ENCODE assay signal across 28 mouse cellular contexts in the genomic region with DNA sequence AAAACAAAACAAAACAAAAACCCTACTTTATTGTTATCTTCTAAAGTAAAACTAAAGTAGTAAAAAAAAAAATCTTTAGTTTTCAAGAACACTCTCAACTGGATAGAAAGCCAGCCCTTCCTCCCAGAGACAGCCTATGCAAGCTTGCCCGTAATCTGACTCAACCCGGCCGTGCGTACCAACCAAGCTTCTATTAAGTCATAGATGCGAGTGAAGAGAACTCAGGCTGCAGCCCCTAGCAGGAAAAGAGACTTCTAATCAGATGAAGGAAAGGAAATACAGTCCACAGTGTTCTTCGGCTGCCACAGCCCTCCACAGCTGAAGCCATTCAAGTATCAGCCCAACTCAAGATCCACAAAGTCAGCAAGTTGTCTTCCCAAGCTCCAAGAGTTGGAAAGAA. TPM values are rescaled to one million over a fixed set of nuclear protein-coding genes. Genes with fewer than 3 reads are reported as not detected.
DNase-seq lines count a peak whose midpoint lies in the region; ATAC-seq and TF ChIP-seq lines count a peak whose summit lies in the region.
"Had no signal": no experiment of that assay in that cellular context is flagged by ENCODE, and none has a peak within 500 bp of the region (broad histone marks: within the 10 kb centered on the region; RNA-seq: fewer than 3 reads in every experiment).

No protein-coding gene starts in this region.

- WGBS in thymus, adult 2 months = 25% methylated on average over 6 of the region's 6 CpGs
- 90% methylated on average over 6 of the region's 6 CpGs for WGBS in hindbrain, embryonic 12.5 days

- H3K36me3 ChIP-seq in thymus, adult 2 months (ENCODE audit: control insufficient read depth, insufficient read depth, low read length) = no peaks in the 10 kb centered on the region
- H3K36me3 ChIP-seq in hindbrain, embryonic 12.5 days = no peaks in the 10 kb centered on the region
- H3K36me3 ChIP-seq: heart, embryonic 15.5 days; hindbrain, embryonic 15.5 days; limb, embryonic 15.5 days; lung, embryonic 15.5 days; midbrain, embryonic 15.5 days had no signal

- H3K4me3 ChIP-seq in thymus, adult 2 months (ENCODE audit: control insufficient read depth, insufficient read depth, low read length) = no peak overlapping the region
- no peak overlapping the region for H3K4me3 ChIP-seq in hindbrain, embryonic 12.5 days
- H3K4me3 ChIP-seq: gastrocnemius, adult 2 months; heart, embryonic 15.5 days; hindbrain, embryonic 15.5 days; limb, embryonic 15.5 days; lung, embryonic 15.5 days; midbrain, embryonic 15.5 days; myocyte had no signal

- TF ChIP-seq CTCF in thymus, adult 2 months (IDR thresholded peaks at IDR 0.05; ENCODE audit: borderline replicate concordance, control insufficient read depth, extremely low read depth, insufficient read depth, low read length, poor library complexity) = no peak

- no peaks in the 10 kb centered on the region for H3K27me3 ChIP-seq in thymus, adult 2 months (ENCODE audit: control insufficient read depth, insufficient read depth, low read length)
- no peaks in the 10 kb centered on the region for H3K27me3 ChIP-seq in hindbrain, embryonic 12.5 days
- H3K27me3 ChIP-seq: heart, embryonic 15.5 days; hindbrain, embryonic 15.5 days; limb, embryonic 15.5 days; lung, embryonic 15.5 days; midbrain, embryonic 15.5 days had no signal

- no peak overlapping the region for H3K4me2 ChIP-seq in hindbrain, embryonic 12.5 days (replicated peaks)
- H3K4me2 ChIP-seq: heart, embryonic 15.5 days; hindbrain, embryonic 15.5 days; limb, embryonic 15.5 days; lung, embryonic 15.5 days; midbrain, embryonic 15.5 days had no signal

- peak overlapping the region; percentile 43; the same call in 1 of the 2 replicates for H3K27ac ChIP-seq in thymus, adult 2 months (ENCODE audit: control insufficient read depth, insufficient read depth, low read length)
- no peak overlapping the region for H3K27ac ChIP-seq in hindbrain, embryonic 12.5 days
- H3K27ac ChIP-seq: gastrocnemius, adult 2 months; heart, embryonic 15.5 days; hindbrain, embryonic 15.5 days; limb, embryonic 15.5 days; liver, embryonic 14.5 days; lung, embryonic 15.5 days; midbrain, embryonic 15.5 days had no signal

- peaks cover 17% of the 10 kb centered on the region for H3K4me1 ChIP-seq in thymus, adult 2 months (replicated peaks; ENCODE audit: control insufficient read depth, insufficient read depth, low read length)
- H3K4me1 ChIP-seq in hindbrain, embryonic 12.5 days = 0 out of 2 replicates have a peak, but pooled peaks cover 4% of the 10 kb centered on the region
- H3K4me1 ChIP-seq: limb, embryonic 15.5 days had no signal

- DNase-seq in thymus, adult 2 months = no peak
- no peak for DNase-seq in thymus, postnatal 10 days (ENCODE audit: low spot score in 2 of 2)
- no peak for DNase-seq in adipocyte (ENCODE audit: low spot score)
- DNase-seq: adrenal gland, postnatal 14 days; cerebellum, adult 9-11 months; gastrocnemius, adult 2 months; heart, postnatal 4 days; kidney, adult 9 months; kidney, postnatal 14 days; left cerebral cortex, postnatal 4 days had no signal

- ATAC-seq in CD4-positive, CD25-positive, alpha-beta regulatory T cell, adult 4 months = peak; percentile 64
- peak; percentile 76 for ATAC-seq in common myeloid progenitor, adult 5-6 weeks (replicated peaks; ENCODE audit: low read depth, poor library complexity, severe bottlenecking)
- no peak for ATAC-seq in hindbrain, embryonic 12.5 days (ENCODE audit: low FRiP score)
- no peak for ATAC-seq in cerebellum, adult (ENCODE audit: insufficient number of reproducible peaks, low FRiP score, low TSS enrichment)
- ATAC-seq: intestine, embryonic 16.5 days; midbrain, embryonic 15.5 days had no signal

- no peak for TF ChIP-seq POLR2A in thymus, adult 2 months (IDR thresholded peaks at IDR 0.05; ENCODE audit: control insufficient read depth, extremely low read depth, insufficient read depth, low read length, poor library complexity)

- H3K9me3 ChIP-seq in hindbrain, embryonic 12.5 days (replicated peaks) = no peaks in the 10 kb centered on the region
- H3K9me3 ChIP-seq: heart, embryonic 15.5 days; hindbrain, embryonic 15.5 days; limb, embryonic 15.5 days; lung, embryonic 15.5 days; midbrain, embryonic 15.5 days had no signal

- no peak overlapping the region for H3K9ac ChIP-seq in hindbrain, embryonic 12.5 days
- H3K9ac ChIP-seq: heart, embryonic 15.5 days; hindbrain, embryonic 15.5 days; limb, embryonic 15.5 days; liver, embryonic 14.5 days; lung, embryonic 15.5 days; midbrain, embryonic 15.5 days had no signal

RNA-seq across cellular contexts. Expression of a gene that starts 7.1 kb away (rescaled TPM):
- polyA plus RNA-seq in thymus, adult 2 months (2012; rRNA removed) = 7.7 and 10.3 TPM in 2 replicates
- polyA plus RNA-seq in CD4-positive, CD25-positive, alpha-beta regulatory T cell, adult 4 months (2017; shearing (Covaris generic)) = 10 to 100 TPM; 48.7 to 55.3 TPM
- total RNA-seq in common myeloid progenitor, adult 5-6 weeks (2017) = 0.05 TPM in 1 of 2 replicates, not detected in the other
- polyA plus RNA-seq in hindbrain, embryonic 12.5 days (2016; fragmentation: Nextera tagmentation; extraction: Ambion mirVana) = 0.30 TPM in 1 of 2 replicates, not detected in the other
- total RNA-seq: heart, postnatal 4 days; layer of hippocampus, adult 18-20 months had no signal
- polyA plus RNA-seq: cortical plate, adult 2 months; embryonic facial prominence, embryonic 11.5 days; forebrain, embryonic 11.5 days; heart, embryonic 15.5 days; intestine, embryonic 16.5 days; limb, embryonic 15.5 days; liver, embryonic 14.5 days; lung, embryonic 15.5 days had no signal

RNA-seq across cellular contexts. Expression of a gene that starts 7.7 kb away (rescaled TPM):
- polyA plus RNA-seq in thymus, adult 2 months (2012; rRNA removed) = 5.5 and 5.8 TPM in 2 replicates
- 1 to 10 TPM; 3.4 to 9.2 TPM for polyA plus RNA-seq in CD4-positive, CD25-positive, alpha-beta regulatory T cell, adult 4 months (2017; shearing (Covaris generic))
- total RNA-seq in common myeloid progenitor, adult 5-6 weeks (2017) = 0.82 and 1.0 TPM in 2 replicates
- 4.9 and 5.1 TPM in 2 replicates for polyA plus RNA-seq in hindbrain, embryonic 12.5 days (2016; fragmentation: Nextera tagmentation; extraction: Ambion mirVana)

RNA-seq across cellular contexts. Expression of a gene that starts 39.0 kb away (rescaled TPM):
- polyA plus RNA-seq in thymus, adult 2 months (2012; rRNA removed) = 34.1 and 35.7 TPM in 2 replicates
- 10 to 100 TPM; 14.0 to 27.4 TPM for polyA plus RNA-seq in CD4-positive, CD25-positive, alpha-beta regulatory T cell, adult 4 months (2017; shearing (Covaris generic))
- total RNA-seq in common myeloid progenitor, adult 5-6 weeks (2017) = 31.2 and 36.4 TPM in 2 replicates
- polyA plus RNA-seq in hindbrain, embryonic 12.5 days (2016; fragmentation: Nextera tagmentation; extraction: Ambion mirVana) = 30.9 and 32.6 TPM in 2 replicates

RNA-seq across cellular contexts. Expression of a gene that starts 40.5 kb away (rescaled TPM):
- polyA plus RNA-seq in thymus, adult 2 months (2012; rRNA removed) = 0.04 and 0.12 TPM in 2 replicates
- polyA plus RNA-seq in CD4-positive, CD25-positive, alpha-beta regulatory T cell, adult 4 months (2017; shearing (Covaris generic)) = not detected
- total RNA-seq in common myeloid progenitor, adult 5-6 weeks (2017) = 0.05 TPM in 1 of 2 replicates, not detected in the other
- 0.08 and 0.14 TPM in 2 replicates for polyA plus RNA-seq in hindbrain, embryonic 12.5 days (2016; fragmentation: Nextera tagmentation; extraction: Ambion mirVana)
- total RNA-seq: adrenal gland, postnatal 14 days; ES-E14; gastrocnemius, adult 2 months; gastrocnemius, postnatal 4 days; heart, postnatal 4 days; layer of hippocampus, adult 18-20 months had no signal
- polyA plus RNA-seq: embryonic facial prominence, embryonic 11.5 days; forebrain, embryonic 11.5 days; heart, embryonic 15.5 days; intestine, embryonic 16.5 days; lung, embryonic 15.5 days; myocyte had no signal

Comparison
In these comparisons a context has a peak if more than half of its experiments do, and no peak if none do; other contexts are left out.
1. ATAC-seq: peak in CD4-positive, CD25-positive, alpha-beta regulatory T cell, adult 4 months (single experiment) and common myeloid progenitor, adult 5-6 weeks (single experiment); none in hindbrain, embryonic 12.5 days (single experiment) and cerebellum, adult (single experiment).